Mouse (Mus musculus) G1E (cell line): Measurements from ENCODE around the gene Zswim1.

Source experiments
- CTCF ChIP-seq: IDR thresholded peaks from 2 replicates; pipeline ENCODE4 v1.5.1; 2012; ENCODE audit warnings: low read depth, low read length, inconsistent platforms, mixed read lengths
- GATA1 ChIP-seq: IDR thresholded peaks from 2 replicates; pipeline ENCODE4 v1.6.1; 2012; ENCODE audit warnings: borderline replicate concordance, low read length, inconsistent platforms, mixed read lengths
- TAL1 ChIP-seq: conservative IDR thresholded peaks from 2 replicates; pipeline ENCODE4 v1.6.1; 2012; ENCODE audit warnings: low read depth, low read length, inconsistent platforms, mixed read lengths

DNA sequence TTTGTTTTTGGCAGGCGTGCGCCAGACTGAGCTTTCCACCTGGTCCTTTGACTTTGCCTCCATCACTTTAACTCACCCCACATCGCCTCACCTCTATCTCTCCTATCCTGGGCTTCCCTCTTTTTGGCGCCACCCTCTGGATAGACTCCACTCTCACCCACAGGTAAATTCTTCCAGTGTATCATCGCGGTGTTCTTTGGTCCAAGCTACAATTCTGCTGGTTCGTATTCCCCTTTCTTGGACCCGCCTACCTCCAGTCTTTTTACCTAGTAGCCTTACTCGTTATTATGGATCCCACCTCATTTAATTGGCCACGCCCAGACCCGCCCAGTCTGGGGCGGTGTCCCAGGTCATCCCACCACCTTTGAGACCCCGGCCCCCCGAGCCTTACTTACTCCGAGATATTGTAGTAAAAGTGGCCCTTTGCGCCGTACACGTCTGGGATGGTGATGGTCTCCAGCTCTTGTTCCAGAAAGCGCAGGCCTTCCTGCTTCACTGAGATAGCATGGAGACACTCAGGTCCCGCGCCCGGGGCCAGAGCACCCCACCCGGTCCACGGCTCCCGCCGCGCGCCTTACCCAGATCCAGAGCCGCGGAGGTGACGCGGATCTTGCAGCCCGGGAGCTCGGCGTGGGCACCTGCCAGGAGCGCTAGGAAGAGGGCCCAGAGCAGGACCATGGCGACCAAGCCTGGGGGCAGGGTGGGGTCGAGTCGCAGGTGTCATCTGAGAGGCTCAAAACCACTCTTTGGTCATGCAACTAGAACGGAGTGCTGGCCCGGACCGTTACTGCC, 34.0 kb downstream of the Zswim1 start:
- TF ChIP-seq GATA1 (no peak), CTCF (no peak), TAL1 (no peak)
